Mouse (Mus musculus): Measurements from ENCODE around the gene Pkib. TPM values are rescaled to one million over a fixed set of nuclear protein-coding genes. Genes with fewer than 3 reads are reported as not detected.

Pkib gene
- polyA plus RNA-seq, 1 experiment from 2014 or later = 1.6 TPM

- no peaks in the 10 kb centered on the region for H3K4me1 ChIP-seq
- no peak overlapping the region for H3K4me3 ChIP-seq
- no peaks in the 10 kb centered on the region for H3K36me3 ChIP-seq (replicated peaks)
- H3K27me3 ChIP-seq (ENCODE audit: poor library complexity, severe bottlenecking) = no peaks in the 10 kb centered on the region
- 91% methylated on average over 3 of the region's 3 CpGs for WGBS
- no peak for DNase-seq (ENCODE audit: extremely low spot score, low spot score)
- H3K9me3 ChIP-seq = no peaks in the 10 kb centered on the region
- no peak overlapping the region for H3K27ac ChIP-seq
Measured at GRCm38 (mm10) chr10:57660505-57660904, 28.7 kb downstream of the Pkib start.

- DNase-seq (ENCODE audit: extremely low spot score, low spot score) = no peak
- WGBS = 84% methylated on average over 1 of the region's 1 CpGs
- no peaks in the 10 kb centered on the region for H3K9me3 ChIP-seq
- no peak overlapping the region for H3K27ac ChIP-seq
- no peaks in the 10 kb centered on the region for H3K27me3 ChIP-seq (ENCODE audit: poor library complexity, severe bottlenecking)
- no peak overlapping the region for H3K4me3 ChIP-seq
- no peaks in the 10 kb centered on the region for H3K4me1 ChIP-seq
- no peaks in the 10 kb centered on the region for H3K36me3 ChIP-seq (replicated peaks)
Measured at GRCm38 (mm10) chr10:57663758-57664157, 32.0 kb downstream of the Pkib start.

DNA sequence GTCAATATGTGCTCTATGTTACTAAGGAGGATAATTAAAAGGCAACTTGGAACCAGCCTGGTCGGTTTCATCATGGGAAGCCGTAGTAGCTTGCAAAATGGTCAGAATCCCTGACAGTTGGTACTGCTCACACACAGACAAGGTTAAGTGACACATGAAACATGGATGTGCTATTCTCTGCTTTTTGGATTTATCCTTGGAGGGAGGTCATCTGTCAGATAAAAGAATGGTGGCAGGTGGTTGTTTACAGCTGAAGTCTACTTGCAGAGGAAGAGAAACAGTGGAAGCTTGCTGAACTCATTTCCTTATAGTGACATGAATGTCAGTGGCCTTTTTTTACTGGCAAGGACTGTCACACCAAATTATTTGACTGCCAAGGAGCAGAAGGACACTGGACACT, 32.5 kb downstream of the Pkib start:
- no peaks in the 10 kb centered on the region for H3K36me3 ChIP-seq (replicated peaks)
- H3K27ac ChIP-seq = no peak overlapping the region
- no peaks in the 10 kb centered on the region for H3K27me3 ChIP-seq (ENCODE audit: poor library complexity, severe bottlenecking)
- no peaks in the 10 kb centered on the region for H3K4me1 ChIP-seq
- no peaks in the 10 kb centered on the region for H3K9me3 ChIP-seq
- H3K4me3 ChIP-seq = no peak overlapping the region
- 93% methylated on average over 2 of the region's 2 CpGs for WGBS
- no peak for DNase-seq (ENCODE audit: extremely low spot score, low spot score)

DNA sequence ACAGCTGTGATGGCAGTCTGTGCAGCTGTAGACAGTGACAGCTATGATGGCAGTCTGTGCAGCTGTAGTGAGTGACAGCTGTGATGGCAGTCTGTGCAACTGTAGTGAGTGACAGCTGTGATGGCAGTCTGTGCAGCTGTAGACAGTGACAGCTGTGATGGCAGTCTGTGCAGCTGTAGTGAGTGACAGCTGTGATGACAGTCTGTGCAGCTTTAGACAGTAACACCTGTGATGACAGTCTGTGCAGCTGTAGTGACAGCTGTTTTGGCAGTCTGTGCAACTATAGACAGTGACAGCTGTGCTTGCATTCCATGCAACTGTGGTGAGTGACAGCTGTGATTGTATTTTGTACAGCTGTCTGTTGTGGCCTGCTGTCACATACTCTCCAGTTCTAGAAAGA, 44.0 kb downstream of the Pkib start:
- Histone ChIP-seq H3K27me3 (ENCODE audit: poor library complexity, severe bottlenecking) (no peaks in the 10 kb centered on the region), H3K4me3 (no peak overlapping the region), H3K36me3 (replicated peaks) (no peaks in the 10 kb centered on the region), H3K27ac (no peak overlapping the region), H3K9me3 (no peaks in the 10 kb centered on the region), H3K4me1 (no peaks in the 10 kb centered on the region)
- no peak for DNase-seq (ENCODE audit: extremely low spot score, low spot score)

DNA sequence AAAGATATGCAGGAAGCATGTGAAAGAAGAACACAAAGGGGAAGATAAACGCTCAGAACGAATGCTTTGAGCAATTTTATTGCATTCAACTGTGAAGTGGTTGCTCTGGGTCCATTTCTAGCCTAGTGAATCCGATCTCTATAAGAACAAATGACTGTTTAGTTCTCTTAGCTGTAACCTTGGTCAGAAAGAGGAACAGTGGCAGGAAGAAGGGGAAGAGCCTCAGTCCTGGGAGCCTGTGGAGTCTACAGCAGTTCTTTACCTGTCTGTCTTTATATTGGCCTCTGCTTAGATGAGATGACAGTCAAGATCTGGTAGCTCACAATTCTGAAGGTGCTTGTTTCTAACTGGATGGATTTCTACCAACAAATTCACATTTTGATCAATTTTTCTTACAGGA, 56.2 kb downstream of the Pkib start:
- Histone ChIP-seq H3K27me3 (ENCODE audit: poor library complexity, severe bottlenecking) (no peaks in the 10 kb centered on the region), H3K9me3 (no peaks in the 10 kb centered on the region), H3K4me3 (no peak overlapping the region), H3K27ac (no peak overlapping the region), H3K4me1 (no peaks in the 10 kb centered on the region), H3K36me3 (replicated peaks) (no peaks in the 10 kb centered on the region)
- WGBS = 91% methylated on average over 3 of the region's 3 CpGs
- no peak for DNase-seq (ENCODE audit: extremely low spot score, low spot score)

DNA sequence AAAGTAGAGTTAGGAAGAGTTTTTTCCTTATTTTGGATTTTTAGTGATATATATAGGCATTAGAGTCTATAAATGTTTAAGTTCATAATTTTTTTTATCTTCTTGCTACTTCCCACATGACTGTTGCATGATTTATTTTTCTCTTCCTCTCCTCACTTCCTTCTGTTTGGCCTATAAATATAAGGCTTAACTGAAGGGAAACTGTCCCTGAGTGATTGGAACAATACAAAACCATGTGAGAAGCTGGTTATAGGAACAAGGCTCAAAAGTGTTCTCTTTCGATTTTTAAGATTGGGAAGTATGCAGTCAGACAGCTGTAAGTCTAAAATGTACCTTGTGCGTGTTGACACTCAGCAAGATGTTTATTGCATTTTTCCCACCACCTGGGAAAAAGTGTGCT, 58.4 kb downstream of the Pkib start:
- H3K9me3 ChIP-seq = no peaks in the 10 kb centered on the region
- H3K36me3 ChIP-seq (replicated peaks) = no peaks in the 10 kb centered on the region
- no peak for DNase-seq (ENCODE audit: extremely low spot score, low spot score)
- H3K4me3 ChIP-seq = no peak overlapping the region
- H3K27me3 ChIP-seq (ENCODE audit: poor library complexity, severe bottlenecking) = no peaks in the 10 kb centered on the region
- no peak overlapping the region for H3K27ac ChIP-seq
- WGBS = 86% methylated on average over 2 of the region's 2 CpGs
- no peaks in the 10 kb centered on the region for H3K4me1 ChIP-seq

DNA sequence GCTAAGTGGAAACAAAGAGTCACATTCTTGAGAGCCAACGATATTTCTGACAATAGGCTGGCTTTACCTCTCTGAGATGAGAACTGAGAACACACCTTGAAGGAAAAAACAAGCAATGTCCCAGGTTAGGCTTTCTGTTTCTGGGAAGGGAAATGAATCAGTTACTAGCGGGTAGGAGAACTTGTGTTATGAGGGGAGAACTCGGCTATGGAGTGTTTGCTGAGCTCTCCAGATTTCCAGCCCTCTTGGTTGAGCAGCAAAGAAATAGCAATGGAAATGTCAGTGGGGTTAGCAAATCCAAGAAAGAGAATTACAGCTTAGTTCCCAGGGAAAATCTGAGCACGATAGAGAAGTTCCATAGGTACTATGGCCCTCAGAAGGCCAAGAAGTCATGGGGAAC, 70.5 kb downstream of the Pkib start:
- DNase-seq (ENCODE audit: extremely low spot score, low spot score) = no peak
- Histone ChIP-seq H3K27ac (no peak overlapping the region), H3K27me3 (ENCODE audit: poor library complexity, severe bottlenecking) (no peaks in the 10 kb centered on the region), H3K4me3 (no peak overlapping the region), H3K36me3 (replicated peaks) (no peaks in the 10 kb centered on the region), H3K9me3 (no peaks in the 10 kb centered on the region), H3K4me1 (no peaks in the 10 kb centered on the region)
- WGBS = 92% methylated on average over 4 of the region's 4 CpGs

DNA sequence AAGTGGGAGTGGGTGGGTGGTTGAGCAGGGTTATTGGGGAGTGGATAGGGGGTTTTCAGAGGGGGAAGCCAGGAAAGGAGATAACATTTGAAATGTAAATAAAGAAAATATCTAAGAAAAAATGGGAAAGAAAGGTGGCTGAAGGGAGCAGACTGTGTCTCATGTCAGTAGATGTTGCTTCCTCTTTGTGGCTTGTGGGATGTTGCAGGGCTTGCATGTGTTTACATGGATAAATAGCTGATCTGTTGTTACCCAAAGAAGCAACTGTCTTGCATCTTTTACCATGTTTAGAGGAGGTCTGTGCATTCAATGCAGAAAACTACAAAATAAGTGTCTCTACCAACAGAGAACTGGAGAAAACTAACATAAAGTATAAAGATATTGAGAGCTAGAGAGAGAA, 89.3 kb downstream of the Pkib start:
- no peak for DNase-seq (ENCODE audit: extremely low spot score, low spot score)
- Histone ChIP-seq H3K9me3 (no peaks in the 10 kb centered on the region), H3K27me3 (ENCODE audit: poor library complexity, severe bottlenecking) (no peaks in the 10 kb centered on the region), H3K4me3 (no peak overlapping the region), H3K4me1 (no peaks in the 10 kb centered on the region), H3K27ac (no peak overlapping the region), H3K36me3 (replicated peaks) (no peaks in the 10 kb centered on the region)

GRCm38 (mm10) chr10:57722363-57722762, 90.6 kb downstream of the Pkib start:
- WGBS = 86% methylated on average over 3 of the region's 3 CpGs
- DNase-seq (ENCODE audit: extremely low spot score, low spot score) = no peak
- Histone ChIP-seq H3K4me3 (no peak overlapping the region), H3K9me3 (no peaks in the 10 kb centered on the region), H3K27me3 (ENCODE audit: poor library complexity, severe bottlenecking) (no peaks in the 10 kb centered on the region), H3K36me3 (replicated peaks) (no peaks in the 10 kb centered on the region), H3K4me1 (no peaks in the 10 kb centered on the region), H3K27ac (no peak overlapping the region)

DNA sequence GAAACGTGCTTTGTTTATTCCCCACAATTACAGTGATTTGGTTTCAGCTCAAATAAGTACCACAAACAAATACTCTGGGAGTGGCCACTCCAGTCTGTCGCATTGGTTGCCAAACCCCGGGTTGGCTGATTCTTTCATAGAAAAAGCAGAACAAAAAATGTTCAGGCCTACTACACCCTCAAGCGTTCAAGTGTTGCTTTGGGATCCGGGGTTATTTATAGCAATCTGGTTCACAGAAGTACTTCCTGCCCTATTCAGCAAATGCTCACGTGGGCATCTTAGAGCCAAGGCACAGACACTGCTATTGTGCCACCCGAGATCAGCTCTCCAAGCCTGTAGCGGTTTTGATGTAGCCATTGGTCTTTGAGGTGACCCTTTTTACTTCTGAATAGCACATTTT, 95.9 kb downstream of the Pkib start:
- Histone ChIP-seq H3K4me3 (no peak overlapping the region), H3K27ac (no peak overlapping the region), H3K4me1 (no peaks in the 10 kb centered on the region), H3K9me3 (no peaks in the 10 kb centered on the region), H3K27me3 (ENCODE audit: poor library complexity, severe bottlenecking) (no peaks in the 10 kb centered on the region), H3K36me3 (replicated peaks) (no peaks in the 10 kb centered on the region)
- DNase-seq (ENCODE audit: extremely low spot score, low spot score) = no peak
- 89% methylated on average over 8 of the region's 8 CpGs for WGBS

DNA sequence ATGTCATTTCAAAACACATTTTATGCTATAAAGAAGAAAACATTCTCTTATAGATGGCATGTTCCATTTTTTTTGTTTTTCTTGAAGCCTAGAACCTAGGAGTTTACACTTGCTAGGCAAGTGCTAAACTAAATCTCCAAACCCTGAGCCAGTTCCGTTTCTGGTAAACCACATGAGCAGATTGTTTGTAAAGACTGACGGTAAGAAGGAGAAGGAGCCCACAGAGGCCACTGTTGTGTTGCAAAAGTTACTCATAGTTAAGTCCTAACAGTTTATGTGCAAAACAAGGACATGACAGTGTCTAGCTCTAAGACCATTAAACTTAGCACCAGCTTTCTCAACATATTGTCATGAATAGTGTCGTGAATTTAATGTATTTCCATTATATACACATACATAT, 99.9 kb downstream of the Pkib start:
- no peak for DNase-seq (ENCODE audit: extremely low spot score, low spot score)
- no peak overlapping the region for H3K4me3 ChIP-seq
- no peaks in the 10 kb centered on the region for H3K4me1 ChIP-seq
- no peaks in the 10 kb centered on the region for H3K9me3 ChIP-seq
- H3K36me3 ChIP-seq (replicated peaks) = no peaks in the 10 kb centered on the region
- WGBS = 88% methylated on average over 3 of the region's 3 CpGs
- H3K27ac ChIP-seq = no peak overlapping the region
- no peaks in the 10 kb centered on the region for H3K27me3 ChIP-seq (ENCODE audit: poor library complexity, severe bottlenecking)

DNA sequence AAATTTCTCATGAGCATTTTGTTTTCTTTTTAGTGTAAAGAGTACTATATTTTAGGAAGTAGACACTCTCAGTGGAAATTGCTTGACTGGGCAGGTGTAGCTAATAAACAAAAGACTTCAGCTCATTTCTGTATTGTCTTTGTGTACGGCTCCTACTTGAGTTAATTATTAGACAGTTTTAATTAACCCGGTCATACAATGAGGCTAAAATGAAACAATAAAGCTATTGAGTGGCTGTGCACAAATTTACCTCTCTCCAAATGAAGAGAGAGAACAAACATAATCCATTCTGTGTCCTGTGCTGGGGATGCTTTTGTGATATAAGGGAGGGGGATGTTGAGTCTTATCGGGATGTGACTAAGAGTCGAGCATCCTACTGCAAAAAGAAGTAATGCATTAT, 109.0 kb downstream of the Pkib start:
- Histone ChIP-seq H3K27me3 (ENCODE audit: poor library complexity, severe bottlenecking) (no peaks in the 10 kb centered on the region), H3K4me3 (no peak overlapping the region), H3K27ac (no peak overlapping the region), H3K4me1 (peaks cover 22% of the 10 kb centered on the region), H3K36me3 (replicated peaks) (no peaks in the 10 kb centered on the region), H3K9me3 (no peaks in the 10 kb centered on the region)
- no peak for DNase-seq (ENCODE audit: extremely low spot score, low spot score)
- 68% methylated on average over 4 of the region's 4 CpGs for WGBS

- H3K9me3 ChIP-seq = no peaks in the 10 kb centered on the region
- no peak for DNase-seq (ENCODE audit: extremely low spot score, low spot score)
- WGBS = 59% methylated on average over 2 of the region's 2 CpGs
- H3K4me3 ChIP-seq = no peak overlapping the region
- H3K27me3 ChIP-seq (ENCODE audit: poor library complexity, severe bottlenecking) = no peaks in the 10 kb centered on the region
- no peak overlapping the region; the same call in 1 of the 2 replicates for H3K27ac ChIP-seq
- no peaks in the 10 kb centered on the region for H3K36me3 ChIP-seq (replicated peaks)
- peaks cover 22% of the 10 kb centered on the region for H3K4me1 ChIP-seq
Measured at GRCm38 (mm10) chr10:57741351-57741750, 109.6 kb downstream of the Pkib start.

GRCm38 (mm10) chr10:57743045-57743444, 111.3 kb downstream of the Pkib start:
- no peak overlapping the region for H3K27ac ChIP-seq
- no peaks in the 10 kb centered on the region for H3K27me3 ChIP-seq (ENCODE audit: poor library complexity, severe bottlenecking)
- H3K4me3 ChIP-seq = no peak overlapping the region
- no peak for DNase-seq (ENCODE audit: extremely low spot score, low spot score)
- peaks cover 22% of the 10 kb centered on the region for H3K4me1 ChIP-seq
- H3K9me3 ChIP-seq = no peaks in the 10 kb centered on the region
- WGBS = 72% methylated on average over 7 of the region's 7 CpGs
- H3K36me3 ChIP-seq (replicated peaks) = no peaks in the 10 kb centered on the region

Measured in forebrain, embryonic 10.5 days (tissue).